Mouse (Mus musculus) liver, embryonic 14.5 days (tissue): Measurements from ENCODE around the gene Ascl1. TPM values are rescaled to one million over a fixed set of nuclear protein-coding genes. Genes with fewer than 3 reads are reported as not detected.

ENCODE experiments used
- ATAC-seq: fragments of 200-750 bp; cut with Nextera tagmentation; 2 replicates; pipeline ENCODE4 v1.8.0; 2017; ENCODE audit warnings: moderate number of reproducible peaks, mild to moderate bottlenecking, moderate library complexity; ENCODE audit not compliant: insufficient read depth
- DNase-seq, 3 experiments: peaks; one replicate each; pipeline ENCODE4 v3.0.0-alpha.2; 2012 to 2013; ENCODE audit warnings: low read depth in 3 of 3, low spot score in 3 of 3
- H3K27ac ChIP-seq: fragments of 300-500 bp; sonication (generic); 2 replicates; pipeline ENCODE4 v1.5.1; 2014; ENCODE audit warnings: moderate library complexity, mild to moderate bottlenecking, control low read depth, inconsistent platforms
- H3K27me3 ChIP-seq: fragments of 300-500 bp; sonication (generic); 2 replicates; pipeline ENCODE4 v1.6.1; 2014; ENCODE audit warnings: mild to moderate bottlenecking, low read length, moderate library complexity; ENCODE audit not compliant: control insufficient read depth, insufficient read depth
- H3K36me3 ChIP-seq: fragments of 300-500 bp; sonication (generic); replicated peaks from 2 replicates; pipeline ENCODE4 v1.6.1; 2014; ENCODE audit warnings: low read depth; ENCODE audit not compliant: control insufficient read depth, insufficient read depth
- H3K4me1 ChIP-seq, 2 experiments: fragments of 200-500 bp in 1 of 2; fragments of 300-500 bp in 1 of 2; sonication (generic) in 1 of 2; replicated peaks; 2 replicates each; pipeline ENCODE4 v1.6.1; 2012 to 2014; ENCODE audit warnings: antibody characterized with exemption in 1 of 2, inconsistent platforms in 1 of 2, low read length in 1 of 2; ENCODE audit not compliant: control insufficient read depth in 2 of 2, insufficient read depth in 2 of 2
- H3K4me2 ChIP-seq: fragments of 300-500 bp; sonication (generic); 2 replicates; pipeline ENCODE4 v1.6.1; 2014; ENCODE audit warnings: low read depth, mild to moderate bottlenecking, control low read depth, moderate library complexity
- H3K4me3 ChIP-seq, 2 experiments: fragments of 200-500 bp in 1 of 2; fragments of 300-500 bp in 1 of 2; sonication (generic) in 1 of 2; 2 replicates each; pipeline ENCODE4 v1.5.1; 2012 to 2014; ENCODE audit warnings: low read depth in 2 of 2, low read length in 2 of 2, mild to moderate bottlenecking in 2 of 2, control low read depth in 1 of 2, inconsistent platforms in 1 of 2, moderate library complexity in 1 of 2; ENCODE audit not compliant: insufficient read depth in 1 of 2
- H3K9ac ChIP-seq: fragments of 300-500 bp; sonication (generic); replicated peaks from 2 replicates; pipeline ENCODE4 v1.6.1; 2014; ENCODE audit warnings: mild to moderate bottlenecking, control low read depth, moderate library complexity
- H3K9me3 ChIP-seq: fragments of 300-500 bp; sonication (generic); 2 replicates; pipeline ENCODE4 v1.6.1; 2016; ENCODE audit warnings: low read length, mixed read lengths; ENCODE audit not compliant: control insufficient read depth
- CTCF ChIP-seq: IDR thresholded peaks from 2 replicates; pipeline ENCODE4 v1.5.1; 2016; ENCODE audit warnings: antibody characterized with exemption, low read depth, control low read depth
- EP300 ChIP-seq: IDR thresholded peaks from 2 replicates; pipeline ENCODE4 v1.6.1; 2016; ENCODE audit warnings: antibody characterized with exemption, low read depth
- WGBS: fragments of 180-500 bp; shearing (Covaris S2); extraction: QIAGEN DNeasy Blood & Tissue Kit; methylation state at CpG from one replicate; pipeline ENCODE4 v1.1.7; 2014; ENCODE audit not compliant: insufficient replicate concordance; 5-methylcytosine and 5-hydroxymethylcytosine counted together
- polyA plus RNA-seq, 2 experiments: library from polyadenylated mRNA; depleted of rRNA in 1 of 2; stranded (reverse) in 1 of 2; unstranded in 1 of 2; fragments of >200 nt; fragmentation: Nextera tagmentation in 1 of 2; extraction: Ambion mirVana in 1 of 2; gene quantifications; 2 replicates each; pipeline versions ENCODE4 v1.2.1 to v1.2.3; 2012 to 2014

Ascl1 gene
- polyA plus RNA-seq, 2 experiments = 0.03 TPM; not detected in 1

DNA sequence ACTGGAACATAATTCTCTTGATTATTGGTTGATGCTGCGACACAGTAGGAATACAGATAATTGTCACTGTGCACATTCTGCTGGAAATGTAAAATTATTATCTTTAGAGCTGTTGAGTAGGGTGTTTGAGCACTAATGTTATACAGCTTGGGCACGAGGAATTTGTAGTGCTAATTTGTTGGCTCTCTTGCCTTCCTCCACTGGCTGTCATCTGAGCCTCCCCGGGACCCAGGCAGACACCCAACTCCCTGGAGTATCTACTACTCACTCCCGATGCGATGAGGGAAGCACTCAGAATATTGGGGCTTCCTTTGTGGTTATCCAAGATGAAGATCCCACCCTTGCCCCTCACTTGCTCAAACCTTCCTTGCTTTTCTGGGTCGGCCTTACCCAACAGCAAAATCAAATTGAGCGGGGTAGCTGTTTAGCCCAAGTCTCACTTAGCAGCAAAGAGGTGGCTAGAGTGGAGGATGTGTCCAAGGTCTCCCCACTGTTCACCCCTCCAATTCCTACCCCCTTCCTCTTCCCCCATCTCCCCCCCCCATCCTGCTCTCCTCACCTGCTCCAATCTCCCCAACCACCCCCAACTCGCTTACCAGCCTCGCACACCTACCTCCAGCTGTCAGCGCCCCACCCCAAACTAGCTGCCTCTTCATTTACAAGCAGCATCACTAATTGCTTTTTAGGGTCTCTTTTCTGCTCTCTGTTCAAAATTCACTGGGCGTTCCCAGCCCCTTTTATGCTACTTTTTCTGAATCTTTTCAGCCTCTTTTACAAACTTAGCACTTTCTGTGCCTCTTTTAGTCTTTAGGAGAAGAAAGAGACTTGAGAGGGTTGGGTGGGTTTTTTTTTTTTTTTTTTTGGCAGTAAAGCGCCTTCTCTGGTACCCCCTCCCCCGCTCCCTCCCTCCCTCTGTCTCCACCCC, 46.4 kb downstream of the Ascl1 start:
- ATAC-seq (no peak), DNase-seq (no peak)
- WGBS = 26% methylated on average over 13 of the region's 13 CpGs
- Histone ChIP-seq H3K27me3 (no peaks in the 10 kb centered on the region), H3K4me3 (no peak overlapping the region), H3K9ac (no peak overlapping the region), H3K4me1 (no peaks in the 10 kb centered on the region), H3K9me3 (no peaks in the 10 kb centered on the region), H3K36me3 (no peaks in the 10 kb centered on the region), H3K4me2 (no peak overlapping the region), H3K27ac (no peak overlapping the region)
- TF ChIP-seq CTCF = no peak
- no peak for TF ChIP-seq EP300

DNA sequence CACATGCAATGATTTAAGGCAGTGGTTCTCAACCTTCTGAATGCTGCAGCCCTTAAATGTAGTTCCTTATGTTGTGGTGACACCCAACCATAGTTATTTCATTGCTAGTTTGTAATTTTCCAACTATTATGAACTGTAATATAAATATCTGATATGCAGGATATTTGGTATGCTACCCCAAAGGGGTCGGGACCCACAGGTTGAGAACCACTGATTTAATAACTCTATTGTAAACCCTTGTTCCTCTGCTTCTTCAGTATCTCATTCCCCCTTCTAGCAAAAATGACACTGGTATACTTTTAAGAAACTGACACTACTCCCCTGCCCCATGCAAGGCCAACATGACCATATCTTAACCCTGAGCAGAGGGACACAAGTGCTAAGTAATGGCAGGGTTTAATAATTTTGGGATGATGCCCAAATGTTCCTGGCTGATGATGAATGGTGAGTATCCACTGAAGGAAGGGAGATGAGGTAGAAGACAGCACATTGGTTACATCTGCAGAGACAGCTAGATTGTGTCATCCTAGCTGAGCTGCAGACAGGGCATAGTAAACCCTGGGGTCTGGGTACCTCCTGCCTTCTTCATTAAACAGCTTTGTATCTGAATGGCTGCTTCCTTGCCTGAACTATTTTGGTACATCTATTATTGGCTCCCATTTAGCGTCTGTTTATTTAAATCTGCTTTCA, 47.2 kb downstream of the Ascl1 start:
- Histone ChIP-seq H3K4me2 (no peak overlapping the region), H3K27me3 (no peaks in the 10 kb centered on the region), H3K4me3 (no peak overlapping the region), H3K4me1 (no peaks in the 10 kb centered on the region), H3K9ac (no peak overlapping the region), H3K9me3 (no peaks in the 10 kb centered on the region), H3K27ac (no peak overlapping the region), H3K36me3 (no peaks in the 10 kb centered on the region)
- ATAC-seq (no peak), DNase-seq (no peak)
- TF ChIP-seq EP300 (no peak), CTCF (no peak)
- WGBS = 38% methylated on average over 2 of the region's 2 CpGs

Other genes with a start within 250 kb of the Ascl1 start
- gene Pah, start 28.1 kb upstream of the Ascl1 start, polyA plus RNA-seq (2012; rRNA removed) = 20.8 and 20.9 TPM in 2 replicates
- gene Pah, start 28.1 kb upstream of the Ascl1 start, polyA plus RNA-seq (2014; fragmentation: Nextera tagmentation; extraction: Ambion mirVana) = 31.6 and 33.2 TPM in 2 replicates